Mouse (Mus musculus) v-Abl transformed pro-B cells (cell line): ENCODE data around the gene Lman1l.

ENCODE experiments used
- in situ Hi-C, 2 experiments: fragments of 400-800 bp; cut with MboI; formaldehyde crosslinking; loops; one replicate each; pipeline ENCODE4 v1.15.1; 2025; ENCODE audit not compliant: unreplicated experiment in 2 of 2

Gene Lman1l

DNA sequence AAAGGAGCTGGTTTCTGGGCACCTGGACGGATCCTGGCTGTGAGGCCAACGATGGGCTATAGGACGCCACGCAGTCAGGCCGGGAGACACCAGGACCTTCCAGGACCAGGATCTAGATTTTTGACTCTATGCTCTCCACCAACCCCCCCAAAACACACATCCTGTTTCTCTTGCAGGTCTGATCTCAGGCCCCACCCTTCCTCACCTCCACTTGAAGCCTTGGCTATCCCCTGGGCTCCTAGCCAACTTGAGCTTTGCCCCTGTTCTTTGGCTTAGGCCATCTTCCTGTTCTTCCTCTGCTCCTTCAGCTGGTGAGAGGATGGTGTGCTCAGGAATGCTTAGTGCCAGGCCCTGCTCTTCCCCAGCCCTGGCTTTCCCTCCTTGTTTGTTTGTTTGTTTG is at the start of gene Lman1l:
Gene Lman1l, minus strand, starts transcription at position 101 of the 400 bp plus-strand sequence.
- in situ Hi-C loops, result loop anchor here in 1 of 2 experiments (5.0 kb wide), 1 partner anchor 78 kb away; no protein-coding TSS in a partner anchor

- in situ Hi-C loops, result loop anchor here (10.0 to 25.0 kb wide), 4 partner anchors 175 to 543 kb away; partner anchors contain the start of genes Islr (in 2 of the 2) and Islr2 (in 2 of the 2)
Measured at GRCm38 (mm10) chr9:57669566-57669965, 49.0 kb upstream of the Lman1l start.

DNA sequence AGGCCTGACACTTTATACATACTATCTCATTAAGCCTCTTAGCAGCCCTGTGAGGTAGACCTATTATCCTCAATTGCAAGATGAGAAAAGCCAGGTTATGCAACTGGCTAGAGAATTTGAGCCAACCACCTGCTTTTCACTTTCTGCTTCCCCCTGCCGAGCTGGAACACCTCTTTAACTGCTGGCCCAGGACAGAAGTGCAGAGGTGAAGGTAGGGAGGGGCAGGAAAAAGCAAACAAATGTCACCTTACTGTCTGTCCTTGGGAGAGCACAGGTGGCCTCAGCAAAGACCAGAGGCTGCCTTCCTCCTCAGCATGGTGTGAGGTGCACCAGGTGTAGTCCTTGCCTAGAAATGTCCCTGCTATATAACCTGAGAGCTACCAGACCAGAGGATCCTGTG is 47.7 kb upstream of the Lman1l start:
- in situ Hi-C loops, result loop anchor here (10.0 to 25.0 kb wide), 4 partner anchors 177 to 544 kb away; partner anchors contain the start of genes Islr (in 2 of the 2) and Islr2 (in 2 of the 2)

DNA sequence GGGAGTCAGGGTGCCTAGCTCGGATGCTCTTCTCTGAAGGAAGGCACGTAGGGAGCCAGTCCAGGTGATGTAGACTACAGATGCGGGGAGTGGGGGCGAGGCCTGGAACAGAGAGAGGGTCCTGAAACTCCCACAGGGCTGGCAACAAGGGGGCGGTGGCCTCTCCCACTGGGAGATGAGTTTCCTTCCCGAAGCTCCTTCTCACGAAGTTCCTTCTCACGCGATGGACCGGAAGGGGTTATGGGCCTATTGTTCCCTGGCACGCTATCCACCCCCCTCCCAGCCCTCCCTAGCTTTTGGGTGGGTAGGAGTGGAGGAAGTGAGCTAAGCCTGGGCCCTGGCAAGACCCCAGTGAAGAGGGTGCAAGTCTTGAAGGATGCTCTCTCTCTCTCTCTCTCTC is 47.2 kb upstream of the Lman1l start:
- in situ Hi-C loops, result loop anchor here (10.0 to 25.0 kb wide), 4 partner anchors 177 to 544 kb away; partner anchors contain the start of genes Islr (in 2 of the 2) and Islr2 (in 2 of the 2)

GRCm38 (mm10) chr9:57667136-57667535 is 46.6 kb upstream of the Lman1l start:
- in situ Hi-C loops, result loop anchor here (10.0 to 25.0 kb wide), 4 partner anchors 178 to 545 kb away; partner anchors contain the start of genes Islr (in 2 of the 2) and Islr2 (in 2 of the 2)

DNA sequence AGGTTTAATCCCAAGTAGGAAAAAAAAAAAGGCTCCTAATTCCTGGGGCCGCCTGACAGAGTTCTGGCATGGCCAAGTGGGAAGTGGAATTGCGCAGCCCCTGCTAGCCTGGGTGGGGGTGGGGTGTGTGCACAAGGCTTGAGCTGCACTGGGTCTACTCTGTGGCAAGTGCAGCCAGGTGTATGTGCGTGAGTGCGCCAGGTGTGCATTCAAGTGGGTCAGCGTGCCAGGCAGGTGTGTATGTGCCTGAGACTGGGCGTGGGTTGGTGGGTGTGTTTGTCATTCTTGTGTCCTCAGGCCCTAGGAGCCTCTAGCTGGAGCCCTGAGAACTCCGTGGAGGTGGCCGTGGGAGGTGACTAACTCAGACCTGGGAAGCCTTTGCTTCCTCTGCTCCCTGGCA is 46.0 kb upstream of the Lman1l start:
- in situ Hi-C loops, result loop anchor here (10.0 to 25.0 kb wide), 4 partner anchors 178 to 546 kb away; partner anchors contain the start of genes Islr (in 2 of the 2) and Islr2 (in 2 of the 2)

- in situ Hi-C loops, result loop anchor here (5.0 to 25.0 kb wide), 7 partner anchors 83 to 548 kb away; partner anchors contain the start of genes Islr (in 2 of the 2) and Islr2 (in 2 of the 2)
Measured at GRCm38 (mm10) chr9:57664616-57665015, 44.0 kb upstream of the Lman1l start.

DNA sequence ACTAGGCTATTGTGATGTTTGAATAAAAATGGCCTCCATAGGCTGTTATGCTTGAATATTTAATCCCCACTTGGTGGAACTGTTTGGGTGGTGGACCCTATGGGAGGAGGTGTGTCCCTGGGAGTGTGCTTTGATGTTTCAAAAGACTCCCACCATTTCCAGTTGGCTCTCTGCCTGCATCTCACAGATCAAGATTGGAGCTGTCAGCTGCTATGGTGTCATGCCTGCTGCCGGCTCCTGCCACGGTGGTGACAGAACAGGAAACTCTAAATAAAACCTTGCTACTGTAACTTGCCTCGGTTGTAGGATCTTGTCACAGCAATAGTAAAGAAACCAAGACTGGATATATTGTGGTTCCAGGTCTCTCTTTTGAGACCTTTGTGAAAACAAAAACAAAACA is 41.0 kb upstream of the Lman1l start:
- in situ Hi-C loops, result loop anchor here (5.0 to 25.0 kb wide), 7 partner anchors 86 to 551 kb away; partner anchors contain the start of genes Islr (in 2 of the 2) and Islr2 (in 2 of the 2)

- in situ Hi-C loops, result loop anchor here (5.0 to 25.0 kb wide), 7 partner anchors 87 to 552 kb away; partner anchors contain the start of genes Islr (in 2 of the 2) and Islr2 (in 2 of the 2)
Measured at GRCm38 (mm10) chr9:57660501-57660900, 39.9 kb upstream of the Lman1l start.

GRCm38 (mm10) chr9:57659774-57660173 is 39.2 kb upstream of the Lman1l start:
- in situ Hi-C loops, result loop anchor here (5.0 to 25.0 kb wide), 10 partner anchors 67 to 553 kb away; partner anchors contain the start of genes Islr (in 2 of the 2), Islr2 (in 2 of the 2) and Ubl7 (in 1 of the 2)

- in situ Hi-C loops, result loop anchor here (5.0 to 25.0 kb wide), 4 partner anchors 67 to 553 kb away; partner anchors contain the start of genes Islr (in 1 of the 2), Islr2 (in 1 of the 2) and Ubl7 (in 1 of the 2)
Measured at GRCm38 (mm10) chr9:57658970-57659369, 38.4 kb upstream of the Lman1l start.

- in situ Hi-C loops, result loop anchor here (5.0 to 25.0 kb wide), 4 partner anchors 66 to 554 kb away; partner anchors contain the start of genes Islr (in 1 of the 2), Islr2 (in 1 of the 2) and Ubl7 (in 1 of the 2)
Measured at GRCm38 (mm10) chr9:57657843-57658242, 37.3 kb upstream of the Lman1l start.

DNA sequence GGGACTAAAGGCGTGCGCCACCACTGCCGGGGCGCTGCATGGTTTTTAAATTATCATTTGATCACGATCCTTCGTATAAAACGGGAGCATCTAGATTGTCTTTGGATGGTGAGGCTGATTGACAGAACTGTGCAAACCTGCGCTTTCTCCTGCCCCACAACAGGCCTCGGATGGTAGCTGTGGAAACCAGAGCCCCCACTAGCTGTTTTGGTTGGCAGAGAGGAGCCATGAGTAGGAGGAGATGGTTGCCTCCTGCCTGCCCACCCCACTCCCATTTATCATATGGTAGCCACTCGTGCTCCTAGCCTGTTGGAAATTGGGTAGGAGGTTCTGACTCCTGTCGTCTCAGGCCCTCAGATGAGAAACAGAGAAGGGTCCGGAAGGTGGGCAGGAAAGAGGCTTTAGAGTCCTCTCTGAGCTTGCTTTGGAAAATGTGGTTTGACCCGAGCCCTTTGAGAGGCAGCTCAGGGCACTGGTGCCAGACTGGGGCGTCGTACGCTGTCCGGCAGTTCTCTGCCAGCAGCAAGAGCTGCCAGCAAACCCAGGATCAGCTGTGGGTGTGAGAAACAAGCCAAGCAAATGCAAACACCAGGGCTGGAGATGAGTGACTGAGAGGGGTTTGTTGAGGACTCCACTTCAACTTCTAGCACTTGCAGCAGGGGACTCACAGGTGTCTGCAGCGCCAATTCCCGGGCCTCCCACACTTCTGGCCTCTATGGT is 36.2 kb upstream of the Lman1l start:
- in situ Hi-C loops, result loop anchor here (5.0 to 25.0 kb wide), 4 partner anchors 64 to 556 kb away; partner anchors contain the start of genes Islr (in 1 of the 2), Islr2 (in 1 of the 2) and Ubl7 (in 1 of the 2)

DNA sequence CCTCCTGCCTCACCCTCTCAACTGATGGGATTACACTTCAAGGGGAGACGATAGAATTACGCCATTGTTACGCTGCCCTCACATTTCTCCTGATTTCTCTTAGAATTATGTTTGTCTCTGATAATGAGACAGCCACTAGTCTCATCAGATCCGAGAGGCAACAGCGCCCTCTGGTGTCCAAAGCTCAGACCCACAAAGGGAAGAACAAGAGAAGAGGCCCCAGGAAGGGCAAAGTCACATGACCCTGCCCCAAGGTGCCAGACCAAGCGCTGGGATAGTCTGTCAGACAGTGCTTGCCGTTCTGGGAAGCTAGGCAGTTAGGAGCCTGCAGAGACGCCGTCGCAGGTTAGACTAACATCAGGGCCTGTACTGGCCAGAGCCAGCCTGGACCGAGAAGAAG is 35.2 kb upstream of the Lman1l start:
- in situ Hi-C loops, result loop anchor here (5.0 to 25.0 kb wide), 4 partner anchors 63 to 557 kb away; partner anchors contain the start of genes Islr (in 1 of the 2), Islr2 (in 1 of the 2) and Ubl7 (in 1 of the 2)

DNA sequence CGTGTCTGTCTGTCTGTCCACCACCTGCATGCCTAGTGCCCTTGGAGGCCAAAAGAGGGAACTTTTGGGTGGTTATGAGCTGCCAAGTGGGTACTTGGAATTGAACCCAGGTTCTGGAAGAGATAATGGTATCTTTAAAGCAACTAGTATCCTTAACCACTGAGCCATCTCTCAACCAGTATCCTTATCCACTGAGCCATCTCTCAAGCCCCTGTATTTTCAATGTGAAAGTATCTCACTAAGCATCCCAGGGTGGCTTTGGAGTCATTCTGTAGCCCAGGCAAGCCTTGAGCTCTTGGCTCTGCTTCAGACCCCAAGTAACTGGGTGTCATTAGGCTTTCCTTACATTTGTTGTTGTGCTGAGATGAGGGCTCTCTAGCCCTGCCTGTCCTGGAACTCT is 34.4 kb upstream of the Lman1l start:
- in situ Hi-C loops, result loop anchor here (5.0 to 25.0 kb wide), 6 partner anchors 38 to 557 kb away; partner anchors contain the start of genes Cox5a (in 1 of the 2), Islr (in 1 of the 2), Islr2 (in 1 of the 2) and Ubl7 (in 1 of the 2)

- in situ Hi-C loops, result loop anchor here (5.0 to 25.0 kb wide), 4 partner anchors 36 to 559 kb away; partner anchors contain the start of genes Cox5a (in 1 of the 2), Islr (in 1 of the 2), Islr2 (in 1 of the 2) and Ubl7 (in 1 of the 2)
Measured at GRCm38 (mm10) chr9:57653283-57653682, 32.7 kb upstream of the Lman1l start, which contains the start of gene Csk. Csk (minus strand) TSS chr9:57653631.

GRCm38 (mm10) chr9:57652855-57653254 is 32.3 kb upstream of the Lman1l start:
- in situ Hi-C loops, result loop anchor here (5.0 to 25.0 kb wide), 4 partner anchors 36 to 559 kb away; partner anchors contain the start of genes Cox5a (in 1 of the 2), Islr (in 1 of the 2), Islr2 (in 1 of the 2) and Ubl7 (in 1 of the 2)

DNA sequence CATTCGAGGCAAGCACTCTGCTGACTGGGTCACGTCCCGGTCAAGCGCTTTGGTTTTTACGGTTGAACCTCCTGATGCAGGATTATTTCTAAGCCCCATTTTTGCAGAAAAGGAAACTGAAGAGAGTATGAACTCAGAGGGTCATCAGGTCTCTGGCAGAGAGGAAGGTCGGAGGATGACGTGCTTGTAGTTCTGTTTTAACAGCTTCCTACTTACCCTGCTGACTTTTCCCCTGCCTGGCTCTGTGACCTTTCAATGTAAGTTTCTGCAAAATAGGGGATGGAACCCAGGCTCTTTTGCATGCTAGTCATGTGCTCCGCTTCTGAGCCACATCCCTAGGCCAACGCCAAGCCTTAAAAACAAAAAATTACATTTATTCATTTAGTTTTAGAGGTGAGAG is 31.8 kb upstream of the Lman1l start:
- in situ Hi-C loops, result loop anchor here (5.0 to 25.0 kb wide), 4 partner anchors 35 to 560 kb away; partner anchors contain the start of genes Cox5a (in 1 of the 2), Islr (in 1 of the 2), Islr2 (in 1 of the 2) and Ubl7 (in 1 of the 2)

DNA sequence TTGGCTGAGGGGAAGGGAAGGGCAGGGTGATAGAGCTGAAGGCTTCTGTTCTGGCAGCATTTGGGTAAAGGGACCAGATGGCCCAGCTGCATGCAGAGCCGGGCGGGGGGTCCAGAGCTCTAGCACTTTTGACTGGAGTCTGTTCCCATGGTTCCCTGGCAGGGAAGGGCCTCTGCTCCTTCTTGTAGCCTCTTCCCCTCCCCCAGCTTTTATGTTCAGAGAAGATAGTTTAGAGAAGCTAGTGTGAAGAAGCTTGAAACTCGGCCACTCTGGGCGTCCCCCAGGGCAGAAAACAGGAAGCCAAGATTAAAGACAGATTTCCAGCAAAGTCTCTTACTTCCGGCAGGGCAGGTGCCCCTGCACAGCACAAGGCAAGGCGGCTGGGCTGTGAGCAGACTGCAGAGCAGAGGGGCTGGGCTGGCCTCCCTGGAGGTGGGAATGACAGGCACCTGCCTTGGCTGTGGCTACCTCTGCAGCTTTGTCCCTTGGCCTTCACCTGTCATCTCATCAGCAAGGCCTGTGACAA is 30.3 kb upstream of the Lman1l start:
- in situ Hi-C loops, result loop anchor here (5.0 to 25.0 kb wide), 4 partner anchors 34 to 561 kb away; partner anchors contain the start of genes Cox5a (in 1 of the 2), Islr (in 1 of the 2), Islr2 (in 1 of the 2) and Ubl7 (in 1 of the 2)
